ENCODE assay signal across 27 mouse cellular contexts in the genomic region with DNA sequence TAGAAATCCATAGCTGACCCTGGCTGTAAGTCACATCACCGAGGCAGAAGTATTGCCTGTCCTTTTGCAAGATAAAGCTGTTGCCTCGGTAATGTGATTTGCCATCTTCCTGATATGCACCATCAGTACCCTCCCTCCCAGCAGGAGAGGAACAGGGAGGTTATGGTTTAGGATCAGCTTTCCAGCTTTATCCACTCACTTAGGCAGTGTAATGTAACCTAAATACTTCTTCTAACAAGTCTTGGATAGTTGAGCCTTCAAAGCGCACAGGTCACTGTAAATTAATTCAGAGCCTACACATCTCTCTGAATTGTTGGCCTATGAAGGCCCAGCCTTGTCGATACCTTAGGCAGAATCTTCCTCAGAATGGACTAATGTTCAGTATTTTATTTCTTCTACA.
"Had no signal": no experiment of that assay in that cellular context is flagged by ENCODE, and none has a peak within 500 bp of the region (broad histone marks: within the 10 kb centered on the region; RNA-seq: fewer than 3 reads in every experiment).

No protein-coding gene starts in this region.

- H3K27ac ChIP-seq: gastrocnemius, adult 2 months; heart, adult 2 months; heart, embryonic 10.5 days; hindbrain, embryonic 10.5 days; hindbrain, embryonic 12.5 days; hindbrain, embryonic 14.5 days; intestine, embryonic 15.5 days; layer of hippocampus, adult 2 months; left cerebral cortex, adult 2 months; limb, embryonic 10.5 days; limb, embryonic 12.5 days; liver, embryonic 13.5 days; liver, embryonic 15.5 days had no signal

- ATAC-seq: hindbrain, embryonic 16.5 days; inflammation-experienced regulatory T-cells, adult 6 months; intestine, embryonic 15.5 days; intestine, postnatal 0 days; liver, postnatal 0 days had no signal

- DNase-seq: gastrocnemius, adult 2 months; gastrocnemius, postnatal 10 days; gastrocnemius, postnatal 25 days; heart, adult 2 months; heart, postnatal 10 days; heart, postnatal 4 days; kidney, adult 2 months; kidney, adult 9 months; kidney, postnatal 36 days; liver; liver, embryonic 13.5 days; liver, postnatal 0 days had no signal

- H3K4me3 ChIP-seq: gastrocnemius, adult 2 months; heart, adult 2 months; heart, embryonic 10.5 days; heart, embryonic 12.5 days; hindbrain, embryonic 10.5 days; hindbrain, embryonic 12.5 days; intestine, embryonic 15.5 days; layer of hippocampus, adult 2 months; left cerebral cortex, adult 2 months; limb, embryonic 10.5 days; limb, embryonic 12.5 days; liver, embryonic 13.5 days; liver, embryonic 15.5 days had no signal

- H3K4me2 ChIP-seq: heart, embryonic 12.5 days; hindbrain, embryonic 12.5 days; hindbrain, embryonic 14.5 days; intestine, embryonic 15.5 days; limb, embryonic 12.5 days; liver, embryonic 11.5 days; liver, embryonic 13.5 days; liver, embryonic 15.5 days had no signal

- H3K9ac ChIP-seq: heart, embryonic 12.5 days; hindbrain, embryonic 12.5 days; hindbrain, embryonic 14.5 days; intestine, embryonic 15.5 days; limb, embryonic 12.5 days; liver, embryonic 13.5 days; liver, embryonic 15.5 days; liver, postnatal 0 days had no signal

- H3K27me3 ChIP-seq: heart, embryonic 12.5 days; hindbrain, embryonic 12.5 days; intestine, embryonic 15.5 days; limb, embryonic 12.5 days; liver, embryonic 13.5 days; liver, embryonic 15.5 days had no signal

- H3K4me1 ChIP-seq: heart, embryonic 12.5 days; hindbrain, embryonic 10.5 days; hindbrain, embryonic 12.5 days; intestine, embryonic 15.5 days; liver, embryonic 13.5 days; liver, embryonic 15.5 days had no signal

- H3K36me3 ChIP-seq: heart, embryonic 10.5 days; heart, embryonic 12.5 days; hindbrain, embryonic 10.5 days; hindbrain, embryonic 12.5 days; intestine, embryonic 15.5 days; limb, embryonic 10.5 days; limb, embryonic 12.5 days; liver, embryonic 13.5 days; liver, embryonic 15.5 days had no signal

- H3K9me3 ChIP-seq: heart, embryonic 10.5 days; heart, embryonic 12.5 days; hindbrain, embryonic 10.5 days; hindbrain, embryonic 12.5 days; intestine, embryonic 15.5 days; limb, embryonic 10.5 days; limb, embryonic 12.5 days; liver, embryonic 13.5 days; liver, embryonic 15.5 days had no signal
